ENCODE assay signal across 9 mouse cellular contexts in the genomic region with DNA sequence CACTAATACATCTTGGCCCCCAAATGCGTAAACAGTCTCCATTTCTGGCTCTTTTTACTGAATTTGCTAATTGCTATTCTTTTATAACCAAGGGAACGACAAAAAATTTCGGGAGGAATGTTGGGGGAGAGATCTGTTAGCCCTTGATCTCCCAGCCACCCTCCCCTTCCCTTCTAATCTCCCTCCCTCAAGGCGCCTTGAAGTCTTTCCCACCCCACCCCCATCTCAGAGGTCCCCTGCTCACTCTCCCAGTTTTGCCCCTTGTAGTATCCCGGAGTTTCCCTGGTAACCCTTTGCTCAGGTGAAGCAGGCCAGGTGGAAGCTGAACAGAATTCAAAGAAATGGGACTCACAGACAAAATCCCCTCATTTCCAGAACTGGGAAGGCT. TPM values are rescaled to one million over a fixed set of nuclear protein-coding genes. Genes with fewer than 3 reads are reported as not detected.
DNase-seq lines count a peak whose midpoint lies in the region; ATAC-seq and TF ChIP-seq lines count a peak whose summit lies in the region.
"Had no signal": no experiment of that assay in that cellular context is flagged by ENCODE, and none has a peak within 500 bp of the region (broad histone marks: within the 10 kb centered on the region; RNA-seq: fewer than 3 reads in every experiment).

No protein-coding gene starts in this region.

- peak overlapping the region; percentile 26; the same call in 1 of the 2 replicates for H3K4me3 ChIP-seq in heart, adult 2 months
- peak overlapping the region; percentile 2; the same call in 1 of the 2 replicates for H3K4me3 ChIP-seq in cortical plate, adult 2 months (ENCODE audit: insufficient read depth, low read length)
- no peak overlapping the region for H3K4me3 ChIP-seq in hindbrain, embryonic 11.5 days (ENCODE audit: low read depth, low read length)
- H3K4me3 ChIP-seq in midbrain, embryonic 10.5 days = peak overlapping the region; percentile 51
- H3K4me3 ChIP-seq in lung, adult 2 months (replicated peaks; ENCODE audit: extremely low read depth, low read depth, low read length) = no peak overlapping the region

- H3K9me3 ChIP-seq in hindbrain, embryonic 11.5 days (ENCODE audit: control insufficient read depth, low read length) = no peaks in the 10 kb centered on the region
- no peaks in the 10 kb centered on the region for H3K9me3 ChIP-seq in midbrain, embryonic 10.5 days (replicated peaks)

- peak overlapping the region; percentile 34 for H3K27ac ChIP-seq in heart, adult 2 months
- peak overlapping the region; percentile 74 for H3K27ac ChIP-seq in cortical plate, adult 2 months (ENCODE audit: insufficient read depth, low read length)
- no peak overlapping the region for H3K27ac ChIP-seq in hindbrain, embryonic 11.5 days (ENCODE audit: low read depth, low read length)
- no peak overlapping the region; the same call in 1 of the 2 replicates for H3K27ac ChIP-seq in midbrain, embryonic 10.5 days (replicated peaks)

- 36% methylated on average over 5 of the region's 5 CpGs for WGBS in heart, adult 2 months
- 14% methylated on average over 5 of the region's 5 CpGs for WGBS in hindbrain, embryonic 11.5 days
- WGBS in midbrain, embryonic 10.5 days = 6% methylated on average over 5 of the region's 5 CpGs
- 26% methylated on average over 5 of the region's 5 CpGs for WGBS in lung, adult 2 months

- H3K36me3 ChIP-seq in heart, adult 2 months (ENCODE audit: control insufficient read depth, insufficient read depth, low read length) = no peaks in the 10 kb centered on the region
- no peaks in the 10 kb centered on the region for H3K36me3 ChIP-seq in hindbrain, embryonic 11.5 days (ENCODE audit: control insufficient read depth, insufficient read depth, low read length)
- H3K36me3 ChIP-seq in midbrain, embryonic 10.5 days = no peaks in the 10 kb centered on the region

- peak overlapping the region; percentile 42 for H3K4me2 ChIP-seq in hindbrain, embryonic 11.5 days (replicated peaks; ENCODE audit: low read depth, low read length)

- TF ChIP-seq EP300 in heart, adult 2 months (IDR thresholded peaks at IDR 0.05; ENCODE audit: insufficient read depth, low read depth, low read length) = no peak

- no peak for DNase-seq in heart, adult 2 months
- no peak for DNase-seq in heart, postnatal 25 days (ENCODE audit: low spot score)
- DNase-seq in hindbrain, embryonic 11.5 days (ENCODE audit: low spot score) = no peak
- DNase-seq in midbrain, embryonic 10.5 days (ENCODE audit: low spot score) = no peak
- no peak for DNase-seq in spleen, adult 12 weeks (ENCODE audit: low spot score)
- no peak for DNase-seq in thymus, postnatal 14 days
- no peak for DNase-seq in lung, adult 2 months

- intact Hi-C loops in heart, adult 2 months (cut with DNase I) = no loop called here
- intact Hi-C loops in heart, postnatal 25 days (cut with DNase I) = no loop called here

- TF ChIP-seq CTCF in heart, adult 2 months (IDR thresholded peaks at IDR 0.05) = no peak
- TF ChIP-seq CTCF in cortical plate, adult 2 months (IDR thresholded peaks at IDR 0.05; ENCODE audit: extremely low read depth, insufficient read depth, low read length) = no peak
- no peak for TF ChIP-seq CTCF in lung, adult 2 months (IDR thresholded peaks at IDR 0.05; ENCODE audit: insufficient read depth, low read length)

- no peak for TF ChIP-seq POLR2A in heart, adult 2 months (IDR thresholded peaks at IDR 0.05; ENCODE audit: insufficient read depth, low read depth, low read length)
- TF ChIP-seq POLR2A in cortical plate, adult 2 months (IDR thresholded peaks at IDR 0.05; ENCODE audit: extremely low read depth, insufficient read depth, low read length) = no peak
- TF ChIP-seq POLR2A in lung, adult 2 months (IDR thresholded peaks at IDR 0.05; ENCODE audit: borderline replicate concordance, extremely low read depth, low read depth, low read length) = no peak

- no peak for ATAC-seq in hindbrain, embryonic 11.5 days (ENCODE audit: low FRiP score)

- no peaks in the 10 kb centered on the region for H3K4me1 ChIP-seq in heart, adult 2 months (ENCODE audit: control insufficient read depth, insufficient read depth, low read length)
- peaks cover 5% of the 10 kb centered on the region for H3K4me1 ChIP-seq in cortical plate, adult 2 months (ENCODE audit: control insufficient read depth, insufficient read depth, low read length)
- no peaks in the 10 kb centered on the region for H3K4me1 ChIP-seq in hindbrain, embryonic 11.5 days (replicated peaks; ENCODE audit: control insufficient read depth, insufficient read depth, low read length)
- H3K4me1 ChIP-seq in midbrain, embryonic 10.5 days = peaks cover 21% of the 10 kb centered on the region
- peaks cover 5% of the 10 kb centered on the region for H3K4me1 ChIP-seq in lung, adult 2 months (ENCODE audit: control insufficient read depth, insufficient read depth, low read length)

- H3K79me2 ChIP-seq in heart, adult 2 months (replicated peaks; ENCODE audit: control insufficient read depth, insufficient read depth, low read length) = no peaks in the 10 kb centered on the region

- H3K27me3 ChIP-seq in heart, adult 2 months (ENCODE audit: control insufficient read depth, insufficient read depth, low read length) = no peaks in the 10 kb centered on the region
- H3K27me3 ChIP-seq in hindbrain, embryonic 11.5 days (ENCODE audit: control insufficient read depth, insufficient read depth, low read length) = no peaks in the 10 kb centered on the region
- no peaks in the 10 kb centered on the region for H3K27me3 ChIP-seq in midbrain, embryonic 10.5 days (ENCODE audit: low read depth, poor library complexity, severe bottlenecking)

- 0 out of 2 replicates have a peak overlapping the region, but pooled peaks have one; percentile 4 for H3K9ac ChIP-seq in heart, adult 2 months (ENCODE audit: low read depth, low read length)
- H3K9ac ChIP-seq in hindbrain, embryonic 11.5 days (ENCODE audit: low read depth, low read length) = no peak overlapping the region

RNA-seq across cellular contexts. Expression of a gene that starts 37.0 kb away (rescaled TPM):
- not detected for total RNA-seq in heart, adult 2 months (2021)
- 0.26 TPM in 1 of 2 replicates, not detected in the other for polyA plus RNA-seq in heart, adult 2 months (2012; rRNA removed)
- not detected for total RNA-seq in heart, postnatal 25 days (2021)
- 0.36 and 0.92 TPM in 2 replicates for polyA plus RNA-seq in cortical plate, adult 2 months (2012; rRNA removed)
- 1.4 and 1.6 TPM in 2 replicates for polyA plus RNA-seq in hindbrain, embryonic 11.5 days (2014; fragmentation: Nextera tagmentation; extraction: Ambion mirVana)
- polyA plus RNA-seq in midbrain, embryonic 10.5 days (2016; fragmentation: Nextera tagmentation; extraction: Ambion mirVana) = 1.5 and 2.2 TPM in 2 replicates
- 5.0 and 8.5 TPM in 2 replicates for polyA plus RNA-seq in lung, adult 2 months (2012; rRNA removed)
- total RNA-seq: adrenal gland, postnatal 36 days had no signal

Comparison
In these comparisons a context has a peak if more than half of its experiments do, and no peak if none do; other contexts are left out.
1. H3K27ac ChIP-seq: peak in heart, adult 2 months (single experiment) and cortical plate, adult 2 months (single experiment); none in hindbrain, embryonic 11.5 days (single experiment) and midbrain, embryonic 10.5 days (single experiment).
2. H3K4me3 ChIP-seq: peak in heart, adult 2 months (single experiment), cortical plate, adult 2 months (single experiment) and midbrain, embryonic 10.5 days (single experiment); none in hindbrain, embryonic 11.5 days (single experiment) and lung, adult 2 months (single experiment).